Mouse (Mus musculus): Measurements from ENCODE around the gene Pcdh7.

The Pcdh7 gene

DNA sequence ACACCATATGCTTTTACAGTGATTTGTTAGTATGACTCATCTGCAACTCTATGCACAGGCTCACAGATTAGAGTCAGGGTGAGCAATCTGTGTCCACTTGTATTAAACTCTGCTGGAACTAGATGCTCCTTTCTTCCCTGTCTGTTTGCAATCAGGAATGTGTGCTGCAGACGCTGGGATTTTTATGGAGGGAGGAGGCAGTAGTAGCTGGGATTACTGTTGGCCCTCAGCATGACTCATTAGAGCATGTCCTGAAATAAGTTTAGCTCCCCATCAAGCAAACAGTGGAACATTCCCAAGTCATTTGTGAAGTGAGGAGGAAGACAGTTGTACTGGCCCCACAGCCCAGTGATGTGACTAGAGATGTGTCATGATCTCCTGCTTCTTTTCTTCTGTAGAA, 38.0 kb downstream of the Pcdh7 start:
- no peak for DNase-seq

DNA sequence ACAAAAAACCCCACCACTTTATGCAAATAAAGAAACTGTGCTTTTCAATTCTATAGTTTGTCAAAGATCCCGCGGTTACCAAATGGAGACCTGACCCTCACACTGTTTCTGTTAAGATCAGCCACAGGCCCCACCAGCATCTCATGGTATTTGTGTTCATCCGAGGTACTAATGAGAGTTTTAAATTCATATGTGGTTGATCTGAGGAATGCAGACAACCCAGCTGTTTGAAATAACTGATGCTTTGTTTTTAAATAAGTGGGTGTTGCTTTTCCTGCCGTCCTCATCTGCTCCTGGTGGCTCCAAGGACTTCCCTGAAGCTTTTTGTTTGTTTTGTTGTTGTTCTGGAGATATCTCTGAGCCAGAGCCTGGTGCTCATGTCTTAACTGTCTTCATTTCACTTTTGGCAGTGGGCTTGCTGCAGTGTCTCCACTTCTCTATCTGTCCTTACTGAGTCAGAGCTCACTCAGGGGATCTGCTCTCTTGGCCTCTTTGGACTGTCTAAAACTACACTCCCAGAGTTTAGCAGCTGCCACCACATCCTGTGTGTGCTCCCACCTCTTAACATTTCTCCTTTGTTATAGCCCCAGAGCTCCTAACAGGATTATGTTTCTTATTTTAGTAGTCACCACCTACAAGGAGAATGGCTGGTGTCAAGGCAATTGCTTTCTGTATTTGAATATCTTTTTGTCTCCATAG, 39.1 kb downstream of the Pcdh7 start:
- no peak for DNase-seq

DNA sequence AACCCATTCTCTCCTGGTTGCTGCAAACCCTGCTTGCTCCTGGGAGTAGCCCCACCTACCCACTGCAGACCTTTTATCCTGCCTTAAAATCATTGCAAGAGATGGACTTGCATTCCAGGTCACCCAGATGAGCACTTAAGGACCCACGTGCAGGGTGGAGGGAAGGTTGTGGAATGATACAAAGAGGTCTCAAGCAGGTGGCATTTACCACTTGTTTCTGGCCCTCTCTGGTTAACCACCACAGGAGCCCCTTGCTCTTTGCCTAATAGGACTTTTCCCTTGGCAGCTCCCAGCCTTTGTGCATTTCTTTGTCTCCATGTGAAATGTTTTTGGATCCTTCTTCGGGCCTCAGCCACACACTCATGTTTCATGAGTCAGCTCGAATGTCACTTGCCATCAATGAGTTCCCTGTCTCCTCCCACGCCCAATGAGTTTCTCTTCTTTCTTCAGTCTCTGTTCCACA, 39.7 kb downstream of the Pcdh7 start:
- no peak for DNase-seq

DNA sequence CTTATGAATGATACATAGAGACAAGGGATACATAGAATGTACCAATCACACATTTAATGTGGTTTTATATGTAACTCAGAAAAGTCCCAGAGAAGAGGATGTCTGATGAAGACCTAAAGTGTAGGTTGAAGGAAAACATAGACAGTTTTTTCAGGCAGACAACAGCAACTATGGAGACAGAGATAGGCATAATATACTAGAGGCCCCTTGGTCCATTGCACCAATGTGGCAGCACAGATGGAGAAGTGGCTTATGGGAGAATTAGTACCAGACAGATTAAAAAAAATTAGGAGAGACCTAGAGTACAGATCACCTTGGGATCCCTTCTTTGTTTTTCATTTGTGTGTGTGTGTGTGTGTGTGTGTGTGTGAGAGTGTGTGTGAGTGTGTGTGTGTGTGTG, 41.2 kb downstream of the Pcdh7 start:
- DNase-seq = no peak

DNA sequence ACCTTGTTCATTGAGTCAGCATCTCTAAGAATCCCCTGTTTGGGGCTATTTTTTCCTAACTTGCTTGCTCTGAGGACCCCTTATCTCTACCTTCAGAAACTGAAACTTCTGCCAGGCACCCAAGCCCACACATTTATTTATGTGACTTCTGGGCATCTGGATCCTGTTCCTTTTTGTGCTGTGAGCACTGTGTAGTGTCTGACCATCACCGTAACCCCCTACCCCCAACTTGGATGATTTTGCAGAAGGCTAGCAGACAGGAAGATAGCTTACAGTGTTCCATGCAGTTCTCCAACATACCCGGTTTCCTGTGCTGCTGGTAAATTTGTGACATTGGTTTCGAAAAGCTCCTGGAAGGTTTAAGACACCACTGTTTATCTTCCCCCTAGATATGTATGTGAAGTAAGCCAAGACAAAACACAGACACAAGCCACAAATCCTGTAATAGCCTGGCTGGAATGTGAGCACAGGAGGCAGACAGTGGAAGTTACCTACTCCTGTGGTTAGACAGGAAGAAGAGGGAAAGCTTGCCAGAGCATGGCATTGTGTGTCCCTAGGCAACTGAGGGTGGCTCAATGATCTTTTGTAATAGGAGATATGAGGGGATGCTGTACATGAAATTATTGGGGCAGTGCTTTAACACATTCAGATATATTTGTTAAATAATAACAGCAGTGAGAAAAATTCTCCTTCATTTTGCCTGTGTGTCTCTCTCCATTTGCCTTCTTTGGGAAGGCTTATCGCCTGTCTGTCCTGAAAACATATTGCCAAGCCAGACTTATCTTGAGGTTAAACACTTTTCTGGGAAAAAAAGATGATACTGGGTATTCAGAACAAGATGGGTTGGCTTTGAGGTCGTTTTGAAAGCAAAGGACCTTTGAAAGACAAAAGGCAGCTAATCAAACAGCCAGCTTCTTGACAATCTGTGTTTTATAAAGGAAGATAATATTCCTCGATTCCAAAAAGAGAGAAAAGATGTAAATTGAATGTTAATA, 42.6 kb downstream of the Pcdh7 start:
- no peak for DNase-seq

DNA sequence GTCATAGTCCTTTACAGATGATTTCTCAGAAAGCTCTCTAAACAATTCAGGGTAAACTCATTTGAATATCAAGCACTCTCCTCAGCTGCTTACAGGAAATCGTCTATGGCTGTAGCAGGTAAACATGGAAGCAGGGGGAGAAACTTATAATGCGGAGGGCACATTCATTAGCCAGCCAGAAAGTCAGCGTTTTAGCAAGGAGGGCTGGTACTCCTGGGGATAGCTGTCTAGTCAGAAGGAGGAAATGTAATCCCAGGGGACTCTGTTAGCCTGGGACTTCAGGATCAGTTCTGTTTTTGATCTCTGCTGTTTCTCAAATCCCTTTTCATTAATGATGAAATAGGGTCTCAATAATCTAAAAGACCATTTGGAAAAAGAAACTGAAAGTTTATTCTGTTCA, 47.6 kb downstream of the Pcdh7 start:
- DNase-seq = no peak

DNA sequence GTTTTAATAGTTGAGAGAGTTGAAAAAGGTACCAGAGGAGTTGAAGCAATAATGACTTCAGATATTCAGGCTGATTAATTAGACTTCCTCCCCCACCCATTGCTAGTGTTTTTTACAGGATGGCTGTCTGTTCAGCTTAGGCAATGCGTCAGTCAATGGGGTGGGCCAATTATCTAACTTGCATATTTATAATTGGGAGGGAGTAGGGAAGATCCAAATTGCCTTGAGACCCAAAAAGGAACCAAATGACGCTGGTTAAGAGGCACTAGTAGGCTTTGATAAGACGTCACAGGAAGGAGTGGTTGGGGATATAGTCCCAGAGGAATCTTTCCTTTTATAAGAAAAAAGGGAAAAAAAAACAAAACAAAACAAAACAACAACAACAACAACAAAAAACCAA, 49.6 kb downstream of the Pcdh7 start:
- no peak for DNase-seq

DNA sequence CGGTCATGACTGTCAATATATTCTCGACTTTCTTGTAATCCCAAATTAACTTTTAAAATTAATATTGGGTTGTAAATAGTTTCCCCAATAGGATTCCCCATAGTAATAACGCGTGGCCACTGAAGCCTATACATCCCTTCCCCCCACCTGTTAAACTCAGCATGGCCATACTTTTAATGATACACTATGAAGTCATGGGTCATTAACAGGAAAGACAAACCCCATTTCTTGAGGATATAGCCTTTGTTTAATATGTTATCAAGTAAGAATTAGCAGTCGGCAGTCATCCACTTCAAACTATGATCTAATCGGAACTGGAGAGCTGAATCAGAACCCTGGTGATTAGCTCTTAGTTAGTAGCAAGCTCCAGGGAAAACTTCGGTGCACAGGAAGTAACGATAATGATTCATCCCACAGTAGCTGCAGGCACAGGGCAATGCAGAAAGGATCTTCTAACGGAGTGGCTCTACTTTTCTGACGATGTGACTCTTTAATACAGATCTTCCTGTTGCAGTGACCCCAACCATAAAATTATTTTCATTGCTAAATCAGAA, 50.8 kb downstream of the Pcdh7 start:
- no peak for DNase-seq

DNA sequence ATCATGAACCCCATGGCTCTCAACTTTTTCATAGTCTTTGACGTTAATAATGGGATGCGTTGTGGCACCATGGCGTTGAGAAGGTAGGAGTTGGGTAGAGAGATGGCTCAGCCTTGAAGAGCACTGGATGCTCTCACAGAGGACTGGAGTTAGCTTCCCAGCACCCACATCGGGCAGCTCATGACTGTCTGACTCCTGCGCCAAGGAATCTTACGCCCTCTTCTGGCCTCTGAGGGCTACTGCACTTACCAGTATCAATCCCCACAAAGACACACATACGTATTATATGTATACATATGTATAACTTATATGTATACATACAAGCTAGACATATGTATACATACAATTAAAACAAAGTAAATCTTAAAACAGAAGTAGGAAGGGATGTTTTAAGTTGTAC, 51.9 kb downstream of the Pcdh7 start:
- no peak for DNase-seq

DNA sequence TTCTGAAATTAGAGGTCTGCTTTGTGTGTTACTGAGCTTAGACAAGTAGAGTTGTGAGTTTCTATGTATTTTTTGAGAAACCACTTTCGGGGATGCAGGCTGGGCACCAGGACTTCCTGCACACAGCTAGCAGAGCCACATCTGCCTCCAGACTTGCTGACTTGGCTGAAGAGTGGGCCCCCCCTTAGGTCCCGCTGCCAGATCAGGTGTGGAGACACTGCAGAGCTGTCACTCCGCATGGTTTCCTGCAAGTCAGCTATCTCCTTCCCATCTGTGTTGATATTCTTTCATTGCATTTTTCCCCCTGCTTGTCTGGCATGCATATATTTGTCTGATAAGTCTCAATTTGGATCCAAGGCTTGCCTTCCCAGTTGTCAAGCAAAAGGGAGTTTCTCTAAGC, 52.6 kb downstream of the Pcdh7 start:
- DNase-seq = no peak

DNA sequence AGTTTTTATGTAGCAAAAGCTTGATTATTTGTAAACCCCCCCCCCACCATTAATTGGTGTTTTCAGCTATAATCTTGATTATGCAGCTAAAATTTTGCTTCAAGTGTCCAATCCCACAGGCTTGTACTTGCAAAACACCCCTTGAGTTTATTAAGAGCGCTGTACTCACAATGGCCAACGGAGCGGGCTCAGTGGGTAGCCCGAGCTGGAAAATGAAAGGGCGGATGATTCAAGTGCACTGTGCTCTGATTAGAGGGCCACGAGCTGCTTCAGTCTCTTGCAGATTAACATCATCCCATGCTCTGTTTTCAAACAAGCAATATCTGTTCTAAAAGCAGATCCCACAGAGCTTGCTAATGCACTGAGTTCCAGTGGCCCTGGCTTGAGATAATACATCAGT, 53.4 kb downstream of the Pcdh7 start:
- DNase-seq = no peak

DNA sequence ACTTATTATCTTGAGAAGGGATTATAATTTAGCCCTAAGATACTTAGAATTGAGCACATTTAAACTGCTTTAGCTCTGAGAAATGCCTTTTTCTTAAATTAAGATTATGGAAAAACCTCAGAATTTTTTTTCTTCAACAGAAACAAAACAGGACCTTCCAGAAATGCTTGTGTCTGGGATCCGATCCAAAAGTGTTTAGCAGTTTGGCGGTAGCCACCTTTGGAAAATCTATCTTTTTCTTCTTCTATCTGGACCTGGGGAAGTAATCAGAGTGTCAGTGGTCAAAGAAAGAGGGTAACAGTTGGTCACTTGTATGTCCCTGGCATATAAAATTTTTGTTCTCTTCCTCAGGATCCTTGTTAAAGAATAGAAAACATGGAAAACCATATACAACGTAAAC, 54.9 kb downstream of the Pcdh7 start:
- DNase-seq = no peak

DNA sequence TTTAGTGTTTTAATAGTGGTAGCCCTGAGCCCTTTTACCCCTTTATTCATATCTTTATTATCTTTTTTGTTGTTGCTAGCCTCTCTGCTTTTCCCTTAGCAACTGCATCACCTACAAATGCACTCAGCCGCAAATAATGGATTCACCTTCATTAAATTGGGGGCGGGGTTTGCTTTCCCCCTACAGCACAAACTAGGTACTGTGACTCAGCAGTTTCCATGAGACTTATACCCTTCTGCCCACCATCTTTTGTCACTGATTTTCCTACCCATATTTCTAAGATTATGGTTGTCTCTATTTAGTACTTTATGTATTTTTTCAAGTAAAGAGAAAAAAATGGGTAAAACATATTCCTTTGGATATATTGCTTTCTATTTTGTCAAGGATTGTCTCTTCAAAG, 56.7 kb downstream of the Pcdh7 start:
- DNase-seq = no peak

DNA sequence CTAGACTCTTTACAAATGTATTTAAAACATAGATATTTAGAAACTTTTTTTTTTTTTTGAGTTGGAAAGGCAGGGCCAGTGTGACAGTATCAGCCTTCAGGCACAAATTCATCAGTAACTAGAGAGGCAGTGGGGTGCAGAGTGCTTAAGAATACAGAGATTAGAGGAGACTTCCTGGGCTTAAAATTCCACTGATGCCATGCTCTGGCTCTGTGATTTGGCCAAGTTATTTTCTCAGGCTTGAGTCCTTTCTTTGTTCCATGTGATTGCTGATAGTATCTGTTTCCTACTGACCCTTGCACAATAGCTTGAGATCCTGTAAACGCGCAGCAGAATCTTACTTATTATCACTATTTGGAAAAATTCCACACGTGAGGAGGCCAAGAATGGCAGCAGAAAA, 60.3 kb downstream of the Pcdh7 start:
- no peak for DNase-seq

DNA sequence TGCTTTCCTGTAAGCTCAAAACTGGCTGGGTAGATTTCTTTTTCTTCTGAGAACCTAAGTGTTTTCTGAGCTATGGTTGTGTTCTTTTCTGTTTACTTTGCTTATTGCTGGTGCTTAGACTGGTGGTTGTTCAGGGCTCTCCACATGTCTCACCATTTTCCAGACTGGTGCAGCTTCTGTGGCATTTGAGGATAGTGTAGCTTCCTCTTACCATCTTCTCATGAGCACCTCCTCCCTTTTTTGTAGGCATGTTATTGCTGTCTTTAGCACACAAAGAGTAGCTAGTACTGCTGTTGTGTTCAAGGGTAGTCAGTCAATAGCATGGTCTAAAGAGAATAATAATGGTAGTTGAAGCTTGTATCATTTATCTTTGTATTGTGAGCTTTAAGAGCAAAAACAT, 62.2 kb downstream of the Pcdh7 start:
- no peak for DNase-seq

DNA sequence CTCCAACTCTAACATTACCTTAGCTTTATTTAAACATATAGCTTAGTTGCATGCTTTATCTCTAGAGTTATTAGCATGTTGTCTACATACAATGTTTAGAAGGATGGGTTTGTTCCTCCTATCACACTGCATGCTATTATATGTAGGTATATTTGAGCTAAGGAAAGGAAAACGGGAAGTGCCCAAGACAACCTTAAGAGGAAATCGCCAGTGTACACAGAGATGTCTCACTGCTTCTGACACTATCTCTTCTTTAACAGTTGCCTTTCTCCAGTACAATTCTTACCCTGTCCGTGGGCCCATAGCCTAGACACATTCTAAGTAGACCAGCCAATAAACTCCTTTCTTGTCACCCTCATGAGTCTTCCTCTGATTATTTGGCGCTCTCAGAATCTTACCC, 62.8 kb downstream of the Pcdh7 start:
- no peak for DNase-seq

DNA sequence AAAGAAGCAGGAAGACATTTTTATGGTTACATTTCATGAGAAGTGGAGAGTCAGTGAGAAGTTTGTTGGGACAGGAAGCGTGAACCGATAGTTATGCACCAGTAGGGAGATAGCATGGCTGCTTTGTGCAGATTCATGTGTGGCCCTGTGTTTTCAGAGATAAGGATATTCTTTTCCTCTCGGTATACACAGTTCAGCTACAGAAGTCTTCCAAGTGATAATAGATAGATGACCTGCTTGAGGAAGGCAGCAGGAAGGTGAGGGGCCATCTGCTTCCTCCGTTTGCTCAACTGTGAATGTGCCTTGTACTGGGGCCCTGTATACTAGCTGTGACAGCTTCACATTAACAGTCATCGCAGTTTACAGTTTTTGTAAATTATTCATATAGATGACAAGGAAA, 64.2 kb downstream of the Pcdh7 start:
- DNase-seq = no peak

DNA sequence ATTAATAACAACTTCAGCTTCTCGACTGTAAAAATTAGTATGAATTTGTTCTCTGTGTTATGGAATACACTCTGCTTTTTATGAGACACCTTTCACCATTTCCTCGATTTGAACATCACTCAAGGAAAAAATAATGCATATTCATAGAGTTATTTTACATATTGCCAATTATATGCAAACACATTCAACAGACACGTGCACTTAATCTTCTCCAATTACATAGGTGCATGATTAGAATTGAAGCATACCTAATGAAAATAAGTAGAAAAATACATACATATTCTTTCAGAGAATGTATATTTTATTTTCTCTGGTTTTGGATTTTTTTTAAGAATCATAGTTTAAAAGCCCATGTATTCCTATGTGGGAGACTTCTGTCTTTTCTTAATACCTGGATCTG, 64.8 kb downstream of the Pcdh7 start:
- no peak for DNase-seq

DNA sequence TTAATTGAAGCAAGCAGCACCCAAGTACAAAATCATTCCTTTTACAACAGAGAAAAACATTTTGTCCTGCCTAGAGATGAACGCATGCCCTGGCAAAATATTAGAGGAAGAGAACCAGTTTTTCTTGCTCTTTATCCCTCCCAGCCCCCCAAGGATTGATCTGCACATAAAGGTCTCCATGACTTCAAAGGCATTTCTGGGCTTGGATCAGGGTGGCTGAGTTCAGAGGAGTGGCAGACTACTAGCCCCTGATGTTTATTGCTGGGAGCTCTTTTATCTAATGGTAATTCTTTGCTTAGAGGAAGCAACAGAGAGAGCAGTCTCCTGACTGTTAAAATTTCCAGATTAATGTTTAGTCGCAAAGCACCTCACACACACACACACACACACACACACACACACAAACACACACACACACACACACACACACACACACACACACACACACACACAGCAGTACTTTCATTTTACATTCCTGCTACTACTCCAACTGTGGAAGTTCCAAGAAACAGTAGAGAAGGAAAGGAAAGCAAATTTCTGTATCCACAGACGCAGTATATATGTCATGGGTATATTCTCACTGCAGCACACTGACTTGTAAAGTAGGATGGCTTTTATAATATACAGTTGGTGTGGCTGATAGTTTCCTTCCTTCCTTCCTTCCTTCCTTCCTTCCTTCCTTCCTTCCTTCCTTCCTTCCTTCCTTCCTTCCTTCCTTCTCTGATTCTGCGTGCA, 71.2 kb downstream of the Pcdh7 start:
- no peak for DNase-seq

DNA sequence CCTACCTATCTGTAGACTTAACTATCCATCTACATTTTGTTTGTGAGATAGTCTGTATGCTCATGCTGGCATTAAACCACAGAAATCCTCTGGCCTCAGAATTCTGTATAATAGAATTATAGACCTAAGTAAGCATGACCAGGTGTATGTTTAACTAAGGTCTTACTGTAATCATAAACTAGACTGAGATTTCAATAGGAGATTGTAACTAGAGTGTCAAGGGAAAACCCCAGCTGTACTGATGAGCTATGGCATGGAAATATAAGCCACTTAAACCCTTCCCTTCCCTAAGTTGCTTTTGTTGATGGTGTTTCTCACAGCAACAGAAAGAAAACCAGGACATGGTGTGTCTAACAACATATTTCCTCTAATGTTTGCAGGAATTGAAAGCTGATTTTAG, 78.6 kb downstream of the Pcdh7 start:
- no peak for DNase-seq

DNA sequence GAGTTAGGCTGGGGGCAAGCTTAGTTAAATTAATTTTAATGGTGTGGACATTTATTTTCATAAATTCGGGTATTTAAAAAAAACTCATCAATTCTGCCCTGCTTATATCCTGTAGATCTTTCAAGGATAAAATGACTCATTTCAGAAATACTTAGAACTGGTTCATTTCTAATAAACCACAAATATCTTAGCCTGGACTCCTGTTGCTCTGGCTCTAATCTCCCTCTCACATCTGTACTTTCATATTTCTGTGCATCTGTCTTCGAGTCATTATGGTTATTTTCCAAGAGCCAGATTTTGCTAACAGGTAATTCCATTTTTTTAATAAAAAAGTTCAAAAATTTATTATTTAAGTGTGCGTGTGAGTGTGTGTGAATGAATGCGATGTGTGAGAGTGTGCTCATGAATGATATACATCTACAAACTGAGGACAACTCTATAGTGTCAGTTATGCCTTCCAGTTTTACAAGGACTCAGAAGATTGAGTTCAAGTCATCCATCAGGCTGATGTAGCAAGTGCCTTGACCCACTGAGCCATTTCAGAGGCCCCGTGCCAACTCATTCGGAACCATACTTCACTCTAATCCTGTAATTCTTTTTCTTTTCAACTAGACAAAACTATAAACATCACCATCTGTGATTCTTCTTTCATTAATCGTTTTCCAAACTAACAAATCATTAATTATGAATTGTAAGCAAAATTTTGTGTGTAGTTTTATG, 80.3 kb downstream of the Pcdh7 start:
- no peak for DNase-seq

DNA sequence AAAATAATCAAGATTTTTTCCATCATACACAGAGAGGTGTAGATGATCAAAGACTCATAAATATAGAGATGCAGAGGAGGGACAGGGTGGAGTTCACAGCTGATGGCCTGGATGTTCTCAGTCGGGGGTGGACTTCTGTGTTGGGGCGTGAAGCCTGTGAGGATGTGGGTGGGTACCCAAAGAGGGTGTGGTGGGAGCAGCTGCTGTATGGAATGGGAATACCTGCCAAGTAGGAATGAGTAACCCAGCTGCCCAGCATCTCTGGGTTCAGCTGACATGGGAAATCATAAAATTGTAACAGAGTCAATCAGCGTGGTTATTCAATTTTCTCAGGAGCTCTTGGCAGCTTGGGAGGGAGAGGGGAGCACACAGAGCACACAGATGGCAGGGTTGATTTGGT, 85.3 kb downstream of the Pcdh7 start:
- DNase-seq = no peak

DNA sequence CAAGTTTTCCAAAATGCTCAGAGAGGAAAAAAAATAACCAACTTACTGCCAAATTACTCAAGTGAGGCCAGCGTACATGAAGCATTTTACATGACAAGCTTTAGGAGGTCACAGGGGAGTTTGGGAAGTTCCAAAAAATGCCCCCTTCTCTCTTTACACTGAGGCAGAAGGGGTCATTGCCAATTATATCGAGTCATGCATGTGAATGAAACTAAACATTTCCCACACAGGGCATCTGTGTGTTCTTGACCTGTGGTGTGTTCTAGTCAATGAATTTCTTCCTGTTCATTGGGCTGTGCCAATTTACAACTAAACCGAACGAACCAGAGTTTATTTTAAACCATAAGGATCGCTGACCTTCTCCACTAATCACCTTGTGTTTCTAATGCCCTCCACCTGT, 86.1 kb downstream of the Pcdh7 start:
- no peak for DNase-seq
